Comparison of ENCODE assay signal across 12 mouse cellular contexts in the genomic region with DNA sequence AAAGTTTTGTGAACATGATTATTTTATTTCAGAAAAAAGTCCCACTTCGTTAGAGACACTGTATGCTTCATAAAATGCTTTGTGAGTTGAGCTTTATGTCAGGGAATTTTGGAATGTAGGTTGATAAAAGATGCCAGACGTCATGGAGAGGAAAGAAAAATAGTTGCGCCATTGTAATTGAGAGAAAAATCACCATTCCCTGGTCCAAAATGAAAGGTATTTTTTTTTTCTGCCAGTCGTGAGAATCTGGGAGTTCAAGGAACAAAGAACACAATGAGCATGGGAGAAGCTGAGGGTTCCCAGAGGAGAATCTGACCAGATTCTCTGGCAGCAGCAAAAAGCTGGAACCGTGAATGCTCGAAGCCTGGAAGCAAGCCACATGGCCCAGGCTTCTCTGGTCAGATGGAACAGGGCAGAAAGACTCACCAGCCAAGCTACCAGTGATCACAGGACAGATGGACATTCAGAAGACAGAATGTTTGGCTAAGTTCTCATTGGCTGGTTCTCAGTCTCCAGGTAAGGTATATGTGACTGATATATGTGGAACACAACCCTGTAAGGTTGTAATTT.
A peak's percentile ranks its signal among the peaks of the same experiment; 100 is the strongest.
DNase-seq lines count a peak whose midpoint lies in the region; ATAC-seq lines count a peak whose summit lies in the region.
"Had no signal": no experiment of that assay in that cellular context is flagged by ENCODE, and none has a peak within 500 bp of the region (broad histone marks: within the 10 kb centered on the region; RNA-seq: fewer than 3 reads in every experiment).

No protein-coding gene starts in this region.

- H3K9me3 ChIP-seq in kidney, embryonic 15.5 days (replicated peaks), result no peaks in the 10 kb centered on the region
- H3K9me3 ChIP-seq: intestine, embryonic 15.5 days had no signal

- H3K27ac ChIP-seq in kidney, embryonic 15.5 days, result no peak overlapping the region
- H3K27ac ChIP-seq: intestine, embryonic 15.5 days had no signal

- no peak overlapping the region for H3K9ac ChIP-seq in kidney, embryonic 15.5 days
- H3K9ac ChIP-seq: intestine, embryonic 15.5 days had no signal

- peak; percentile 2 for DNase-seq in adrenal gland, postnatal 10 days
- DNase-seq in adrenal gland, postnatal 14 days, result no peak
- peak; percentile 0 to 48 for DNase-seq in kidney, postnatal 36 days
- DNase-seq in cerebellum, adult 8-10 months, result peak; percentile 66
- peak; percentile 77 for DNase-seq in left cerebral cortex, postnatal 4 days
- DNase-seq in adipocyte (ENCODE audit: low spot score), result no peak
- no peak for DNase-seq in neural tube, embryonic 10.5 days (ENCODE audit: extremely low spot score, low spot score)
- DNase-seq: gastrocnemius, postnatal 36 days; lung, postnatal 4 days; spleen, adult 18-20 months had no signal

- 75% methylated on average over 6 of the region's 6 CpGs for WGBS in kidney, embryonic 15.5 days

- H3K36me3 ChIP-seq in kidney, embryonic 15.5 days, result no peaks in the 10 kb centered on the region
- H3K36me3 ChIP-seq: intestine, embryonic 15.5 days had no signal

- no peaks in the 10 kb centered on the region for H3K27me3 ChIP-seq in kidney, embryonic 15.5 days
- H3K27me3 ChIP-seq: intestine, embryonic 15.5 days had no signal

- no peaks in the 10 kb centered on the region for H3K4me1 ChIP-seq in kidney, embryonic 15.5 days
- H3K4me1 ChIP-seq: intestine, embryonic 15.5 days had no signal

- intact Hi-C loops in left cerebral cortex, postnatal 4 days (cut with DNase I), result no loop called here

- ATAC-seq in kidney, embryonic 15.5 days (replicated peaks; ENCODE audit: low FRiP score), result no peak
- ATAC-seq: intestine, embryonic 15.5 days had no signal

- H3K4me3 ChIP-seq in kidney, embryonic 15.5 days (replicated peaks), result no peak overlapping the region
- H3K4me3 ChIP-seq: intestine, embryonic 15.5 days had no signal

- H3K4me2 ChIP-seq in kidney, embryonic 15.5 days, result no peak overlapping the region
- H3K4me2 ChIP-seq: intestine, embryonic 15.5 days had no signal

Comparison
In these comparisons a context has a peak if more than half of its experiments do, and no peak if none do; other contexts are left out.
1. DNase-seq: peak in adrenal gland, postnatal 10 days (single experiment), kidney, postnatal 36 days (2 of 2), cerebellum, adult 8-10 months (single experiment) and left cerebral cortex, postnatal 4 days (single experiment); none in adrenal gland, postnatal 14 days (single experiment), adipocyte (single experiment) and neural tube, embryonic 10.5 days (single experiment).